Mouse (Mus musculus): Measurements from ENCODE around the gene Rhd.

GRCm38 (mm10) chr4:134856056-134856455 lies 8.3 kb upstream of the Rhd start:
- no peak for TF ChIP-seq CTCF (IDR thresholded peaks at IDR 0.05; ENCODE audit: low read depth, low read length)
- TF ChIP-seq POLR2A (IDR thresholded peaks at IDR 0.05; ENCODE audit: extremely low read depth, insufficient read depth, low read length) = no peak
